Mouse (Mus musculus) gastrocnemius, adult 8-10 months (tissue): ENCODE data around the gene Catip. TPM values are rescaled to one million over a fixed set of nuclear protein-coding genes. Genes with fewer than 3 reads are reported as not detected.
"Not testable (repeated sequence)": the region's sequence is repeated elsewhere in the genome, so short reads cannot be mapped to it uniquely, and the experiment has no call there.

ENCODE experiments used
- DNase-seq, 2 experiments: peaks; one replicate each; pipeline ENCODE4 v3.0.0; 2022; ENCODE audit warnings: low spot score in 2 of 2
- total RNA-seq, 4 experiments: library from RNA; stranded (reverse); gene quantifications; 2 replicates each; pipeline ENCODE4 v1.2.4; 2022

Catip gene
- under 1 TPM in 3 of 4 experiments, not detected in 1; 0.21 to 0.44 (median 0.36) TPM for total RNA-seq

DNA sequence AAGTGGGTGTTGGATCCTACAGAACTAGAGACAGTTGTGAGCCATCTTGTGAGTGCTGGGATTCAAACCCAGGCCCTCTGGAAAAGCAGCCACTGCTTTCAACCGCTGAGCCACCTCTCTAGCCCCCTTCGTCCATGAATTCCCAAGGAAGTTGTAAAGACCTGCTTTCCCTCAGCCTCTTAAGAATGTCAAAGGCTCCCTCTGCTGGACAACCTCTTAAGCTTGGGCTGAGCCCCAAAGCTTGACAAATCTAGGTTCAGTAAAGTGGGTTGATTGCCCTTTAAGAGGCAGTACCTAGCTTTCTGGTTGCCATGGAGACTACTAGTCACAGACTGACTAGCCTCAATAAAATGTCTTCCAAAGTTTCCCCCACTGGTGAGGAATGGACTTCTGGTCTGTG, at the start of gene Catip:
Catip (plus strand) TSS at position 297 of the 400 bp plus-strand sequence.
- DNase-seq, result peak; percentile 63 to 65

DNA sequence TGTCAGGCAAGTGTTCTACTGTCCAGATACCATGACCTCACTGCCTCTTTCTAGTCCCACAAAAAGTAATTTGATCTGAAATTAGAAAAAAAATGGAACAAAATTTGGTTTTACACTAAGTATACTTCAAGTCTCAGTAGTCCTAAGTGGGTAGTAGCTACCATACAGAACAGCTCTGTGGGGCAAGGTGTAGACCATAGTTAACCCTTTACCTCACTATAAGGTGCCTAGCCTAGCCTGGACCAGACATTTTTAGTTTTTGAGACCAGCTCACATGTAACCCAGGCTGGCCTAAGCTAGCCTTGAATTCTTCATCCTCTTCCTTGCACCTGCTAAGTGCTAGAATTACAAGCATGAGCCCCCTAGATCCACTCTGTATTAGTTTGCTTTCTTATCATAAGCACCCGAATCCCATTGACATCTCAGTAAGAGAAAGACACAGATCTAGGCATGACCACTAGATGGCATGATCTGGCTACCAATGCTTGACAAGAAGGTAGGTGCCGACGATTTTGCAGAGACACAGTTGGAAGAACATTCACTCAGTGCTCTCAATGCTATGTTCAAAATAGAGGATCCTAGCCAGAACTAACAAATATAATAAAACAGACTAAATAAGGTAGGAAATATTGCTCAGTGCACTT, 48.7 kb upstream of the Catip start:
- no peak for DNase-seq

DNA sequence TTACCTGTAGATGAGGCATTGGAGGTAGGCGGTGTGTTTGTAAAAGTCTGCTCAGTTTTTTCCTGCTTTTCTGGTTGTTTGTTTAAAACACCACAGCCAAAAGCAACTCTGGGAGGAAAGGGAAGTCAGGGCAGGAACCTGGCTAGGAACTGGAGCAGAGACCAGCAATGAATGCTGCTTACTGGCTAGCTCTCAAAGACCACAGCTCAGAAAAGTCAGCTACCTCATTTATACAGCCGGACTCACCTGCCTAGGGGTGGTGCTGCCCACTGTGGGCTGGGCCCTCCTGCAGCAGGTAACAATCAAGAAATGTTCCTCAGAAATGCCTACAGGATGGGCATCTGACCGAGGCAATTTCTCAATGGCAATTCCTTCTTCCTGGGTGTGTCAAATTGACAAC, 47.1 kb upstream of the Catip start:
- DNase-seq, result no peak

DNA sequence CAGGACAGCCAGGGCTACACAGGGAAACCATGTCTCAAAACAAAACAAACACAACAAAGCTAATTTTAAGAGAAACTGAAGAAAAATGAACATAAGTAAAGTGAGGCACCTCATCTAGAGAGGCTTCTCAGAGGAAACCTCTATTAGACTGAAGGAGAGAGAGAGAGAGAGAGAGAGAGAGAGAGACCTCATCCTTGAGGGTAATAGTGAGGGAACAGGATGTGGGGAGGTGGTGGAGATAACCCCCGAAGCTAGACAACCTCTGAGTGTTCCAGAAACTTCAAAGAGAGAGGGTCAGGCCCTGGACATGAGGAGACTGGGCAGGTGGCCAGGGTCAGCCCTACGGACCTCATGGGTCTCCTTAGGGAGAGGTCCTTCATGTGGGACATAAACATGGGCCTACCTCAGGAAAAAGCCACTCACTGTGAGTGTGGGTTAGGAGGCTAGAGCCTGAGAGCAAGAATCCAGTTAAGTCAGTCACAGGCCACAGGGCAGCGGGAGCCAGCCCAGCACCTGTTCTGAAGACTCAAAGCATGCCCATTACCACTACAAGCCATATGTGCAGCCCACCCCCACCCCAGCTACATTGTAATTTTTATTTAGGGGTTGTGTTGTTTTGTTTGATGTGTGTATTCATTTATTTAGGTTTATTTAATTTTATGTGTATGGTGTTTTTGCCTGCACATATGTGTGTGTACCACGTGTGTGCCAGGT, 45.6 kb upstream of the Catip start:
- no peak for DNase-seq

DNA sequence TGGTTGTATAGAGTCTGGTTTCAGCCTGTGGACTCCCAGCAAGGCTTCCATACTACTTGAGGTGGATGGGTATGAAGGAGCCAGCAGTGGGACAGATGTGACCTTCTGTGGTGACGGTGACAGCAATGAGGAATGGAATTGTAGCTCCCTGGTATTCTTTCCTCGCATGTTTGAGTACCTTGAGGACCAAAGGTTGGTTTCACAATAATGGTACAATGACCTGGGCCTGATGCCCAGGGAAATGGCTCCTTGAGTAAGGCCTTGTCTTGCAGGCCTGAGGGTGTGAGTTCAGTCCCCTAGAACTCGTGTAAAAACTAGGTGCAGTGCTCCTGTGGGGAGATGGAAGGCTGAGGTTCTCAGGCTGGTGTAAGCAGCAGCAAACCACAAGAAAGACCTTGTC, 43.2 kb upstream of the Catip start:
- DNase-seq, result no peak

DNA sequence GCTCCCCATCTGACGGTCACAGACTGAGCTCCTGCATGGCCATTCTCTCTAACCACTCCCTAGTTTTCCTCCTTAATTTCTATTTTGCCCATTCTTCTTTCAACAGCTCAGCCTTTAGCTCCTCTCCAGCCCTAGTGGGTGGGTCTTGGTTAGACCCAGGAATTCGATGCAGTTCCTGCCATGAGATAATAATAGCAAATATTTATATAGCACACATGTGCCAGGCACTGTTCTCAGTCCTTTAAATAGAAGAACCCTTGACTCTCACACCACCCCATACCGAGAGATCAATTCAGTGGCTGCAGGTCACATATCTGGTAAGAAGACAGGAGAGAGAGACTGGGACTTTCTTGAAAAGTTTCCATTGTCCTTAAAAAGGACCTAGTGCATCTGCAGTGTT, 40.5 kb upstream of the Catip start:
- DNase-seq, result no peak

DNA sequence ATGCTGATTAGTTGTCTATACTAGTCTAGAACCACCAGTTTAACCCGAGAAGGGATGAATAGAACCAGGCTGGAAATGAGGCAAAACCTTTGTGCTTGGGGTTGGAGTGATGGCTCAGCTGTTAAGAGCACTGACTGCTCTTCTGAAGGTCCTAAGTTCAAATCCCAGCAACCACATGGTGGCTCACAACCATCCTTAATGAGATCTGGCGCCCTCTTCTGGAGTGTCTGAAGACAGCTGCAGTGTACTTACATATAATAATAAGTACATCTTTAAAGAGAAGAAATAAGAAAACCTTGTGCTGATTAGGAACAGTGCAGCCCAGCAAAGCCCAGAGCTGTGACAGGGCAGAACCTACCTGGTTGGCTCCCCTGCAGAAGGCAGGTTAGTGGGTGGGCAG, 35.0 kb upstream of the Catip start:
- DNase-seq, result not testable (repeated sequence)

DNA sequence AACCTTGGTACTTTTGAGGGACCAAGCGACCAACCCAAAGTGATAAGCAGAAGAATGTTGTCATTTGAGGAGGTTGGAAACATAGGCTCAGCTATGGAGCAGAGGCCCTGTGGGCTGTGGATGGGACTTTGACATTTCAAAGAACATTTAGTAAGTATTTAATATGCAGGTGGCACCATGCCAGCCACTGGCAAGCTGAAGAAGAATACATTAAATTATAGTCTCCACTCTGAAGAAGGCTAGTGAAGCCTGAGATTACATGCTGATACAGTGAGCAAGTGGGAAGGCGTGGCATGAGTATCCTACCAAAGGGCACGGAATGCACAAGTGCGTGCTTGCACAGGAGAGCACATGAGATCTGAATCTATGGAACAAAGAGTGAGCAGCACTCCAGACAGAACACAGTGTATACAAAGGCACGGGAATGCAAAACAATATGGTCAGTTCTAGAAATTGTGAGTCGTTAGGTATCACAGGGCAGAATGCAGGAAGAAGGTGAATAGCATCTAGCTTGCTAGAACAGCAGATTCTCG, 31.9 kb upstream of the Catip start:
- DNase-seq, result no peak

DNA sequence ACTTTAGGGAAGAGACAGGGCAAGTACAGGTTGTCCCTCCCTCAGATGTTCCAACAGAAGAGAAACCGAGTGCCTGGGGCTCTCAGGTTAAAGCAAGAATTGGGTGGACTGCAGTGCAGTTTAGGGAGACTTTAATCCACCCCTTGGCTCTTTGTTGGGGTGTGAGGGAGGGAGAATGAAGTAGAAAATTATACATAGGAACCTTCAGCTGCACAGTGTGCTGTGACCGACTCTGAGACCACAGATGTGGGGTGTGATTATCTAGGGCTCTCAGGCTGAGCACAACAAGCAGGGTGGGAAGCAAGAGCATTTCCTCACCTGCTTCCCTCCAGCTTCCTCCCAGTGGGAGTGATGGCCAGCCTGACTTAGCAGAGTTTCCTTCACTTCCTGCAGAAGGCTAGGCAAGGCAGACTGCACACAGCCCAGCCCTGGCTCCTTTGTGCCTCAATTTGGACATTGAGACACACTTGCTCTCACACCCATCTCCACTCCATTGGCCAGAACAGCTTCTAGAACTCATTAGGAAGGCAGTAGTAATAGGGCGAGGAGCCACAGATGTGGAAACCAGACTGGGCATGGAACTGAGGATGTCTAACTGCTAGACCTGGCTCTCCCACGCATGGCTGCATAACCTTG, 30.7 kb upstream of the Catip start:
- DNase-seq, result no peak

DNA sequence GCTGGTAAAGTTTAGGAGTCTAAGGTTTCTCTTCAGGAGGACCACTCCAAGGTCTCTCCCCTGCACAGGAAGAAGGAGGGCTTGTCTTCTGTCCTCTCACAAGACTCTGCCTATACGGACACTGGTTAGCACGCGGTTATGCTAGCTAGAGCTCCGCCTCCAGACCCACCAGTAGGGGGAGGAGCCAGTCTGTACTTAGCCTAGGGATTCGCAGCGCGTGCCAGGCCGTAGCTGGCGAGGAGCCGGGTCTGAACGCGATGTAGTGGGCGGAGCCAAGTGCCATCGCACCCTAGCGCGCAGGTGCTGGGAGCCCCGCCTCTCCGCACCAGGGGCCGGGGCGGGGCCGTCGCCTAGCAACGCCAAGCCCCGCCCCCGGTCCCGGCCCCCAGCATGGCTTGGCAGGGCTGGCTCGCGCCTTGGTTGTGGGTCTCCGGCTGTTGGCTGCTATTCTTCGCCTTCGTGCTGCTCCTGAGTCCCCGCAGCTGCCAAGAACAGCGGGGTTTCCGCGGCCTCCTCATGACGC, 29.6 kb upstream of the Catip start:
- peak; percentile 89 to 96 for DNase-seq

DNA sequence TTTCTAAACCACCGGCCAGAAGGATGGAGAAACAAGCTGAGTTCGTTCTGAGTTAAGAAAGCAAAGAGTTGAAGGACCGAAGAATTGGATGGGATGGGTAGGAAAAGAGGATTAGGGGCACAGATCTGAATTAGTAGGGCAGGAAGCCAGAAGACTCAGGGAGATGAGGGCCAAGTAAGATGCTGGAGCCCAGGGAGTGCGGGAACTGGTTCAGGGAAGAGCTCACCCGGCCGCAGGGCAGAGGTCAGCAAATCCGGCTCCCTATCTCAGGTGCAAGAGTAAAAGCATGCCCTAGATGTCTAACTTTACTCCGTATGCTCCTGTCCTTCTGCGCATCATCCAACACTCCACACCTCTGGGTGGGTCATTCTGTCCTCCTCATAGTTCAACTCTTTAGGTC, 29.0 kb upstream of the Catip start:
- no peak for DNase-seq

DNA sequence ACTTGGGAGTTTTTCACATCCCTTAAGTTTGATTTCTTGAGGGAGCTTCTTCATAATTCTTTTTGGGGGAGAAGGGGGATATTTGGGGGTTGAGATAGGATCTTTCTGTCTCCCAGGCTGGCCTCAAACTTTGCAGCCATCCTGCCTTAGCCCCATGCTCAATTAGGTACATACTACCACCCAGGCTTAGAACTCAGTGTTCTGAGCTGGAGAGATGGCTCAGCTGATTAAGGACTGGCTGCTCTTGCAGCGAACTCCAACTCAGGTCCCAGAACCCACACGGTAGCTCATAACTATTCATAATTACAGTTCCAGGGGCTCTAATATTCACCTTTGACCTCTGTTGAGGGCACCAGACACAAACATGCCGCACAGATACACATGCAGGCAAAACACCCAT, 27.3 kb upstream of the Catip start:
- no peak for DNase-seq

DNA sequence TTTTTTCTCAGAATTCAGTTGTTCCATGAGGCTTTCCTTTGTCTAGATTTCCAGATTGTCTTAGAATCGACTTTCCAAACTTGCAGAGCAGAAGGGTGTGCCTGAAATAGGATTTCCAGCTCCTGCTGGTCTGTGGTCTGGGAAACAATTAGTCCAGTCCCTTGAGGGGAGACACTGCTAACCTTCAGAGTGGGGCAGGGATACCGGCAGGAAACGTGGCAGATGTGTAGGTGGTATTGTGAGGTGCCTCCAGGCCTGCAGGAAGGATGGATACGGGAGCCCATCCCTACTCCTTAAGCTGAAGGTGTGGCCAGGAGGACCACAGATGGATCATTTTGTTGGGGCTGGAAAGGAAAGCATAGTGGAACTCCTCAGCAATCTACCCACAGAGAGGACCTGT, 26.9 kb upstream of the Catip start:
- DNase-seq, result no peak

DNA sequence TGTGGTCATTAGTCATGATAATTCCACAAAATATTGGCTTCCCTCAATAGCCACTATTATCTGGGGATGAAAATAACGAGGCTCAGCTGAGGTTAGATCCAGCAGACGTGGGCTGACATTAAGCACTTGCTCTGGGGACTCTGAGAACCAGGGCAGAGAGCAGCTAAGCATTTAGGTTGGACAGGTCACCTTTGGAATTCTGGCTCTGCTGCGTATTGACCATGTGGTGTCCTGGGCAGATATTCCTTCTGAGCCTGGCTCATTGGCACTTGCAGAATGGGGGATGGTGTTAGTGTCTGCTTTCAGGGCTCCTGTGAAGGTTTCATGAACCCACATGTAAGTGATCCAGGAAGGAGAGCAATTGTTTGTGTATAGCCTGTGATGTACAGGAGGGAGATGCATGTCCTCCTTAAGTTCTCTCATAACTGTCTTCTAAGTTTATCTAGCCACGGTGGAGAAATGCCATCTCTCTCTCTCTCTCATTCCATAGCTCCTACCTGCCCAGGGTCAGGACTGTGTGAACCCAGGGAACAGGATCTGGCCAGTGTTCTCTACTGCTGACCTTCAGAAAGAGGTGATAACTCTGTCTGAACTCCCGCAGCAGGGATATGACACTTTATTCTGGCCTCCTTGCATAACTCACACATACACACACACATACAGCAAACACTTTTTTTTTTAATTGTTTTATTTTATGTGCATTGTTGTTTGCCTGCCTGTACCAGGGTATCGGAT, 26.3 kb upstream of the Catip start:
- DNase-seq, result peak; percentile 26 to 33

DNA sequence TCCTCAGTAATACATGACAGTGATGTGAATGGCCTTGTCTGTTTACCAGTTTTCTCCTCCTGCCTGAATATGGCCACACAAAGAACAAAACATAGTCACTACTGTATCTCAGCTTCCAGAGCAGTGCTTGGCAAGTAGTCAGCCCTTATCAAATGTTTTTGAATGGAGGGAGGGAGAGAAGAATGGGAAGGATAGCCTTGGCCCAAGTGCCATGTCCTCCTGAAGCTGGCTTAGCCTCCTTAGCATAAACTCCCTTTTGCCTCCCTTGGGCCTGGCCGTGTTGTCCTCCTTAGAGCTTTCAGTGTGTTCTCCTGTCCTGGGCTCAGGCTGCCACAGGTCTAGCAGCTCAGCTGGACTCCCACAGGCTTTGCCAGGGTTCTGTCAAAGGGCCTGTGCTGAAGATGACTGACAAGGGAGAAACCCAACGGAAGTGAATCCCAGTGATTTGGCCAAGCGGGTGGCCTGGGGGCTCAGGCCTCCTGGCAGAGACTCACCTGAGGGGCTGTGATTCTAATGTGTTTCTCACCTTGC, 24.6 kb upstream of the Catip start:
- DNase-seq, result no peak

DNA sequence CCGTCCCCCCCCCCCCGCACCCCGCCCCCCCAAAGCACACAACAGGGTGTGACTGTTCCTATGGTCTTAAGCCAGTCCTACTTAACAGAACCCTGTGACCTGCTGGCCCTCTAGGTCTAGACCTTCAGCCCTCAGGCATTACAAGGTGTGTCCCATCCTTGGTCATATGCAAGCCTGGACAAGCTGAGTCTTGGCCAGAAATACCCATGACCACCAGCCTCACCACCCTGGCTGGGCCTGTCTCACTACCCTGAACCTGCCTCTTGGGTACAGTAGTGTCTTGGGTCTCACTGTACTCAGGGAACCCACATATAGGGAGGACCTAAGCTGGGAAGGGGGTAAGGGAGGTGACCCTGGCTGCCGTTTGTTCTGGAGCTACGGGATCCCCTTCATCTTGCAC, 23.9 kb upstream of the Catip start:
- DNase-seq, result no peak

DNA sequence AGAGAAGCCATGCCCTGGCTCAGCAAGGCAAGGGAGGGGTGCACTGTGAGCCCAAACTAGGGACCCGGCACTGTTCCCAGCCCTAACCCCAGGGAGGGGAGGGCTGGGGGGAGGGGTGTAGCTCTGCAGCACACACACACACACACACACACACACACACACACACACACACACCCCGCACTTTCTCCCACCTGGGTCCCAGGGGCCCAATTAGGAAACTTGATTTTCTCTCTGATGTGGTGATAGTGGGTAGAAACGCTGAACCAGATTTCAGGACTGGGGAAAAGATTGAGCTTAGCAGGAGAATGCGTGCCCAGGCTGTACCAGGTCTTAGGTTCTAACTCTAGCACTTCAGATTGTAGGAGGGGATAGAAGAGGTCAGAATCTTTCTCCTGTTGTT, 23.3 kb upstream of the Catip start:
- no peak for DNase-seq

DNA sequence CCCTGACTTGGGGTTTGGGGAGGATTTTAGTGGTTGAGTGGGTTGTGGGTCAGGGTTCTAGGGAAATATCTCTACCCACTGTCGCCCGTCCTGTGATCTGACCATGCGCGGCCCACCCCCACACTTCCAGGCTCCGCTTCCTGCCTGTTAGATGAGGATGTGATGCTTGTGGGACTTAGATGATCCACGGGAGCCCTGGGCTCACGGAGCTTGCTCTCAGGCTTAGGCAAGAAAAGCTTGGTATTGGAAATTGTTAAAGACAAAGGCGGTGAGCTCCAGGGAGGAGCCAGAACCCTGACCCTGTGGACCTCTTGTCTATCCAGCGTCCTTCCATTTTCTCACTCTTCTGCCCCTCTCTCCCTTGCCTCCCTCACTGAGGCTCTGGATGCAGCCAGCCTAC, 22.0 kb upstream of the Catip start:
- no peak for DNase-seq

DNA sequence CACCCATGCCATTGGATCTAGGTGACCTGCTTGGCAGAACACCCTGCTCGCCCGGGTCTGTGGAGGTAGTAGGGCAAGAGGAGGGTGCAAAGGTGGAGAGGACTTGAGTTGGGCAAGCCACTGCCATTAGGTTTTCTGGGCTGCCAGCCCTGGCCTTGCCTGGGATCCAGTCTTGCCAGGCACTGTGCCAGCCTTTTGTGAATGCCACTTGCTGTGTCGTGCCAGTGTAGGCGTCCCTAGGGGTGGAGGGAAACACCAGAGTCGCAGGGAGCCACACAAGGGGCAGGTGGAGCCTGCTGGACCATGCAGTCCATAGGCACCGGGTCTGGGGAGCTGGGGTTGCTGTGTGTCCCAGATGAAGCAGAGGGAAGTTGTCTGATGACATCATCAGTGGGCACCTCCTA, 21.5 kb upstream of the Catip start:
- peak; percentile 74 to 85 for DNase-seq

DNA sequence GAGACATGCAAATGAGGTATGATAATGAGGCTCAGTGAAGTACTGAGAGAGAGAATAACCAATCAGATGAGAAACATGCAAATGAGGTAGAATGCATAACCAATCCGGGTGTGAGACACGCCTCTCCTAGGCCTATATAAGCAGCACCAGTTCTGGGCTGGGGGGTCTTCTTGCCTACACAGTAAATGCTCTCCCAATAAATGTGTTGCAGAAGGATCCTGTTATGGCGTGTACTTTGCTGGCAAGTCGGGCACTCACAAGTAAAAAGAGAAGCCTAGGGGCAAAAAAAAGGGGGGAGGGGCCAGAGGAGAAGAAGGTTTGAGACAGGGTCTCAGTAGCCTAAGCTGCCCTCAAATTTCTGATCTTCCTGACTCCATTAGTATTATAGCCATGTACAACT, 20.9 kb upstream of the Catip start:
- not testable (repeated sequence) for DNase-seq

DNA sequence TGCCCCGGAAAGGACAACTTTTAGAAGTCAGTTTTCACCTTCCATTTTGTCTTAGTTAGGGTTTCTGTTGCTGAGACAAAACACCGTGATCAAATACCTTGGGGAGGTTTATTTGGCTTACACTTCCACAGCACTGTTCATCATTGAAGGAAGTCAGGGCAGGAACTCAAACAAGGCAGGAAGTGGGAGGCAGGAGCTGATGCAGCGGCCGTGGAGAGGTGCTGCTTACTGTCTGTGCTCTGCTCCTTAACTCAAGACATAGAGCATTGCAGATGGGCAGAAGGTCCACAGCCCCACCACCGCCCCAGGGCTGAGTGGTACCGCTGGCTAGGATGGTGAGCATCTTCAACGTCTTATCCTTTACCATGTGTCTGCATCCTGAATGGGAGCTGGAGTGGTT, 20.0 kb upstream of the Catip start:
- no peak for DNase-seq
